Mouse (Mus musculus): ENCODE data around the gene Olfr728. TPM values are rescaled to one million over a fixed set of nuclear protein-coding genes. Genes with fewer than 3 reads are reported as not detected.

Olfr728 gene
- not detected for total RNA-seq (2021)

DNA sequence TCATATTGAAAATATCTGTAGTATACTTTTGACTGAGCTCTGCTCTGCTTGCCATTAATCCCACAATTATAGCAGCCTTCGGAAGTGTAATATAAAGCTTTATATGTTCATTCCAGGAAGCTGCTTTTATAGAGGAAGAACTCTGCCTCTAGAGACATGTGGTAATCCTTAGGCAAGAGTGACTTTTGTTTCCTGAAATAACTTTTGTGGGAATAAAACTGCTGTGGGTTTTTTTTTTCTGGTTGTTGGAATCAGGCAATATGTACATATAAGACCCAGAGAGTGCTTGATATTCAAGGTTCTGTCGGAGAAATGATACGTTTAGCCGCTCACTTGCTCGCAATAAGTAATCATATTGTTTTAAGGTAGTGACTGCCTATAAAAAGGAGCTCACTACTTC, at the start of gene Olfr728:
Olfr728 (minus strand) TSS at position 101 of the 400 bp plus-strand sequence.
- no peak for DNase-seq (ENCODE audit: low spot score in 2 of 2)
- intact Hi-C loops (cut with DNase I), result no loop called here

DNA sequence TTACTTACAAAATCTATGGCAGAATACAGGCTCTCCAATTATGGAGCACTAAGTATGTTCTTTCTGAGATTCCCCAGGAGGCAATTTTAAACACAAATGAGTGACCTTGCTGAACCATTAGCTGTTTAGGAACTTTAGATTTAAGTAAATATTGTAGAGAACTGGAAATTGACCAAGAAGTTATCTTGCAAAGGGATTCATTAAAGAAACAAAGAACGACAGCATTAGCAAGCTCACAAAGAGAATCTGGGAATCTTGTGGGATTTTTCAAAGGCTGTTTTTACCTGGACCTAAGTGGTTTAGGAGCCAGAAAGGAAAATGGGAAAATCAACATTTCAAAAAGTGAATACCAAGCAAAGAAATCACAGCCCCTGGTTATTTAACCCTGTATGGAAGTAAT, 45.6 kb upstream of the Olfr728 start, which contains the start of gene Olfr730:
Olfr730 (minus strand) TSS at position 101 of the 400 bp plus-strand sequence.
- intact Hi-C loops (cut with DNase I), result no loop called here
- no peak for DNase-seq (ENCODE audit: low spot score in 2 of 2)

DNA sequence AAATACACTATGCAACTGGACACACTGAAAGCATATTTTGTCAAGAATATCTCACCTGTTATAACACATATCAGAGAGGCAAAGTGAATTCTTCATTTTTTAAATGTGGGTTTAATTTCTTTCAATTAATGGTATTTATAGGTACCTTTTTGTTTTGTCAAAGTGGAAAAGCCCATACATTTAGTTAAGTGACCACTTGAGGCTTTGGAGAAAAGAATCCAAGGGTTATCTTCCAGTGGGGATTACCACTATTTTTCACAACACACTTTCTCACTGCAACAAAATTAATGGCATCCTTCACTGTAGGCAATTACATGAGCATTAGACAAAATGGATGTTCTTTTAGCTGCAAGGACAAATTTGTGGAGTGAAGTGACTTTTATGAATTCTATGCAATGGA, 10.3 kb upstream of the Olfr728 start, which contains the start of gene Olfr729:
Olfr729 (minus strand) TSS at position 101 of the 400 bp plus-strand sequence.
- intact Hi-C loops (cut with DNase I), result no loop called here

GRCm38 (mm10) chr14:50122886-50123285, 19.6 kb downstream of the Olfr728 start, which contains the start of gene Olfr727:
Gene Olfr727 (plus strand): TSS chr14:50123186.
- intact Hi-C loops (cut with DNase I), result no loop called here
- no peak for DNase-seq (ENCODE audit: low spot score in 2 of 2)

More for the DNA sequence above, 10.3 kb upstream of the Olfr728 start, which contains the start of gene Olfr729:
- no peak for DNase-seq (ENCODE audit: low spot score in 2 of 2)

GRCm38 (mm10) chr14:50090853-50091252, 51.6 kb downstream of the Olfr728 start, which contains the start of gene Olfr726:
Gene Olfr726 (minus strand): TSS chr14:50090953.
- intact Hi-C loops (cut with DNase I), result no loop called here
- DNase-seq (ENCODE audit: low spot score in 2 of 2), result no peak

Other genes with a start within 250 kb of the Olfr728 start
- gene Olfr722, start 240.7 kb downstream of the Olfr728 start, total RNA-seq (2021), result not detected
- not detected for gene Olfr723, start 210.9 kb downstream of the Olfr728 start, total RNA-seq (2021)
- not detected for gene Olfr724, start 179.4 kb downstream of the Olfr728 start, total RNA-seq (2021)
- not detected for gene Olfr725, start 102.3 kb downstream of the Olfr728 start, total RNA-seq (2021)
- not detected for gene Olfr726, start 51.7 kb downstream of the Olfr728 start, total RNA-seq (2021)
- gene Olfr727, start 19.5 kb downstream of the Olfr728 start, total RNA-seq (2021), result not detected
- gene Olfr729, start 10.2 kb upstream of the Olfr728 start, total RNA-seq (2021), result not detected
- not detected for gene Olfr730, start 45.5 kb upstream of the Olfr728 start, total RNA-seq (2021)
- not detected for gene Olfr731, start 99.2 kb upstream of the Olfr728 start, total RNA-seq (2021)
- gene Olfr732, start 141.5 kb upstream of the Olfr728 start, total RNA-seq (2021), result not detected
- gene Olfr733, start 158.8 kb upstream of the Olfr728 start, total RNA-seq (2021), result not detected
- not detected for gene Olfr734, start 184.1 kb upstream of the Olfr728 start, total RNA-seq (2021)
- gene Olfr735, start 206.2 kb upstream of the Olfr728 start, total RNA-seq (2021), result not detected
- not detected for gene Tlr11, start 215.2 kb upstream of the Olfr728 start, total RNA-seq (2021)
- not detected for gene Olfr736, start 238.5 kb upstream of the Olfr728 start, total RNA-seq (2021)

All from left cerebral cortex, postnatal 36 days (tissue).